In genomic region chr4:62570029-62570428, GRCm38 (mm10) we compare ENCODE assay signal across 23 mouse cellular contexts. TPM values are rescaled to one million over a fixed set of nuclear protein-coding genes. Genes with fewer than 3 reads are reported as not detected.
DNase-seq lines count a peak whose midpoint lies in the region; ATAC-seq and TF ChIP-seq lines count a peak whose summit lies in the region.
"Had no signal": no experiment of that assay in that cellular context is flagged by ENCODE, and none has a peak within 500 bp of the region (broad histone marks: within the 10 kb centered on the region; RNA-seq: fewer than 3 reads in every experiment).

No protein-coding gene starts in this region.

- no peak overlapping the region for H3K9ac ChIP-seq in heart, embryonic 13.5 days
- no peak overlapping the region for H3K9ac ChIP-seq in heart, adult 2 months (ENCODE audit: low read depth, low read length)
- no peak overlapping the region for H3K9ac ChIP-seq in intestine, embryonic 15.5 days
- no peak overlapping the region for H3K9ac ChIP-seq in intestine, embryonic 16.5 days (ENCODE audit: low read depth, low read length)
- no peak overlapping the region for H3K9ac ChIP-seq in stomach, embryonic 16.5 days (ENCODE audit: low read length)
- H3K9ac ChIP-seq: embryonic facial prominence, embryonic 12.5 days; forebrain, postnatal 0 days; hindbrain, embryonic 13.5 days; midbrain, embryonic 12.5 days had no signal

- H3K27me3 ChIP-seq in heart, embryonic 13.5 days (replicated peaks): peaks cover 74% of the 10 kb centered on the region
- 0 out of 2 replicates have a peak, but pooled peaks cover 2% of the 10 kb centered on the region for H3K27me3 ChIP-seq in heart, adult 2 months (ENCODE audit: control insufficient read depth, insufficient read depth, low read length)
- no peaks in the 10 kb centered on the region for H3K27me3 ChIP-seq in intestine, embryonic 15.5 days (replicated peaks)
- no peaks in the 10 kb centered on the region for H3K27me3 ChIP-seq in intestine, embryonic 16.5 days (replicated peaks; ENCODE audit: control insufficient read depth, insufficient read depth, low read length)
- no peaks in the 10 kb centered on the region for H3K27me3 ChIP-seq in stomach, embryonic 16.5 days (ENCODE audit: control insufficient read depth, insufficient read depth, low read length)
- H3K27me3 ChIP-seq: CH12.LX; embryonic facial prominence, embryonic 12.5 days; hindbrain, embryonic 13.5 days; midbrain, embryonic 12.5 days had no signal

- no peak overlapping the region for H3K4me3 ChIP-seq in heart, embryonic 13.5 days
- no peak overlapping the region for H3K4me3 ChIP-seq in heart, adult 2 months
- H3K4me3 ChIP-seq in intestine, embryonic 15.5 days (replicated peaks): no peak overlapping the region
- H3K4me3 ChIP-seq in intestine, embryonic 16.5 days (ENCODE audit: low read length): no peak overlapping the region
- no peak overlapping the region for H3K4me3 ChIP-seq in stomach, embryonic 16.5 days (replicated peaks; ENCODE audit: low read length)
- H3K4me3 ChIP-seq: embryonic facial prominence, embryonic 12.5 days; hindbrain, embryonic 13.5 days; midbrain, embryonic 12.5 days had no signal

- TF ChIP-seq POLR2A in heart, adult 2 months (IDR thresholded peaks at IDR 0.05; ENCODE audit: insufficient read depth, low read depth, low read length): no peak

- no peak for TF ChIP-seq CTCF in heart, adult 2 months (IDR thresholded peaks at IDR 0.05)

- 29% methylated on average over 5 of the region's 5 CpGs for WGBS in heart, embryonic 13.5 days
- WGBS in heart, adult 2 months: 58% methylated on average over 5 of the region's 5 CpGs
- 40% methylated on average over 5 of the region's 5 CpGs for WGBS in intestine, embryonic 15.5 days
- WGBS in intestine, embryonic 16.5 days: 60% methylated on average over 5 of the region's 5 CpGs
- 56% methylated on average over 5 of the region's 5 CpGs for WGBS in stomach, embryonic 16.5 days

- no peak for TF ChIP-seq EP300 in heart, adult 2 months (IDR thresholded peaks at IDR 0.05; ENCODE audit: insufficient read depth, low read depth, low read length)

- ATAC-seq in heart, embryonic 13.5 days (ENCODE audit: extremely low read depth, insufficient number of reproducible peaks, low FRiP score, low TSS enrichment): no peak
- ATAC-seq in intestine, embryonic 15.5 days: no peak
- ATAC-seq in intestine, embryonic 16.5 days: no peak
- peak; percentile 68; the same call in 1 of the 2 replicates for ATAC-seq in stomach, embryonic 16.5 days (ENCODE audit: insufficient read depth, low FRiP score)
- ATAC-seq: forebrain, postnatal 0 days had no signal

- intact Hi-C loops in heart, adult 2 months (cut with DNase I): no loop called here

- no peaks in the 10 kb centered on the region for H3K9me3 ChIP-seq in heart, embryonic 13.5 days
- H3K9me3 ChIP-seq in intestine, embryonic 15.5 days: no peaks in the 10 kb centered on the region
- no peaks in the 10 kb centered on the region for H3K9me3 ChIP-seq in intestine, embryonic 16.5 days (ENCODE audit: control insufficient read depth, low read length)
- no peaks in the 10 kb centered on the region for H3K9me3 ChIP-seq in stomach, embryonic 16.5 days (replicated peaks; ENCODE audit: control insufficient read depth, low read length)
- H3K9me3 ChIP-seq: embryonic facial prominence, embryonic 12.5 days; G1E; hindbrain, embryonic 13.5 days; midbrain, embryonic 12.5 days had no signal

- peaks cover 41% of the 10 kb centered on the region for H3K4me1 ChIP-seq in heart, embryonic 13.5 days
- peaks cover 2% of the 10 kb centered on the region for H3K4me1 ChIP-seq in heart, adult 2 months (ENCODE audit: control insufficient read depth, insufficient read depth, low read length)
- H3K4me1 ChIP-seq in intestine, embryonic 15.5 days (replicated peaks): peaks cover 7% of the 10 kb centered on the region; the same call in 1 of the 2 replicates
- peaks cover 6% of the 10 kb centered on the region for H3K4me1 ChIP-seq in intestine, embryonic 16.5 days (ENCODE audit: control insufficient read depth, insufficient read depth, low read length)
- 0 out of 2 replicates have a peak, but pooled peaks cover 3% of the 10 kb centered on the region for H3K4me1 ChIP-seq in stomach, embryonic 16.5 days (ENCODE audit: control insufficient read depth, insufficient read depth, low read length)
- H3K4me1 ChIP-seq: embryonic facial prominence, embryonic 12.5 days; hindbrain, embryonic 13.5 days; midbrain, embryonic 12.5 days had no signal

- H3K27ac ChIP-seq in heart, embryonic 13.5 days (replicated peaks): peak overlapping the region; percentile 48
- no peak overlapping the region for H3K27ac ChIP-seq in heart, adult 2 months
- peak overlapping the region; percentile 51; the same call in 1 of the 2 replicates for H3K27ac ChIP-seq in intestine, embryonic 15.5 days
- H3K27ac ChIP-seq in intestine, embryonic 16.5 days (ENCODE audit: low read length): no peak overlapping the region
- peak overlapping the region; percentile 57; the same call in 1 of the 2 replicates for H3K27ac ChIP-seq in stomach, embryonic 16.5 days (ENCODE audit: low read length)
- H3K27ac ChIP-seq: embryonic facial prominence, embryonic 12.5 days; hindbrain, embryonic 13.5 days; midbrain, embryonic 12.5 days had no signal

- H3K4me2 ChIP-seq in heart, embryonic 13.5 days: peak overlapping the region; percentile 33
- H3K4me2 ChIP-seq in intestine, embryonic 15.5 days (replicated peaks): no peak overlapping the region
- H3K4me2 ChIP-seq in intestine, embryonic 16.5 days (ENCODE audit: low read depth, low read length): no peak overlapping the region
- no peak overlapping the region for H3K4me2 ChIP-seq in stomach, embryonic 16.5 days (ENCODE audit: low read depth, low read length)
- H3K4me2 ChIP-seq: embryonic facial prominence, embryonic 12.5 days; hindbrain, embryonic 13.5 days; midbrain, embryonic 12.5 days had no signal

- DNase-seq in heart, adult 2 months: no peak
- peak; percentile 36 for DNase-seq in lung, postnatal 25 days (ENCODE audit: low spot score)
- DNase-seq in MN1 (ENCODE audit: low spot score): no peak
- DNase-seq: adrenal gland, adult 2 months; B cell, adult 2 months; cerebellum, adult 11-12 months; cerebellum, postnatal 10 days; forebrain, postnatal 0 days; gastrocnemius, postnatal 36 days; heart, postnatal 14 days; kidney, postnatal 36 days; layer of hippocampus, postnatal 36 days had no signal

- no peaks in the 10 kb centered on the region for H3K36me3 ChIP-seq in heart, embryonic 13.5 days
- no peaks in the 10 kb centered on the region for H3K36me3 ChIP-seq in heart, adult 2 months (ENCODE audit: control insufficient read depth, insufficient read depth, low read length)
- no peaks in the 10 kb centered on the region for H3K36me3 ChIP-seq in intestine, embryonic 15.5 days
- no peaks in the 10 kb centered on the region for H3K36me3 ChIP-seq in intestine, embryonic 16.5 days (ENCODE audit: control insufficient read depth, insufficient read depth, low read length)
- H3K36me3 ChIP-seq in stomach, embryonic 16.5 days (ENCODE audit: control insufficient read depth, insufficient read depth, low read length): no peaks in the 10 kb centered on the region
- H3K36me3 ChIP-seq: embryonic facial prominence, embryonic 12.5 days; G1E; hindbrain, embryonic 13.5 days; midbrain, embryonic 12.5 days had no signal

- no peaks in the 10 kb centered on the region for H3K79me2 ChIP-seq in heart, adult 2 months (replicated peaks; ENCODE audit: control insufficient read depth, insufficient read depth, low read length)

RNA-seq across cellular contexts. Expression of gene Rgs3, which starts 10.4 kb away (rescaled TPM):
- polyA plus RNA-seq in heart, embryonic 13.5 days (2015; fragmentation: Nextera tagmentation; extraction: Ambion mirVana): 62.2 and 64.8 TPM in 2 replicates
- 10 to 100 TPM; 23.5 to 33.7 TPM for total RNA-seq in heart, adult 2 months (2021)
- polyA plus RNA-seq in heart, adult 2 months (2012; rRNA removed): 48.1 and 49.4 TPM in 2 replicates
- polyA plus RNA-seq in intestine, embryonic 15.5 days (2015; fragmentation: Nextera tagmentation; extraction: Ambion mirVana): 43.5 and 46.3 TPM in 2 replicates
- 46.0 and 47.6 TPM in 2 replicates for polyA plus RNA-seq in intestine, embryonic 16.5 days (2015; fragmentation: Nextera tagmentation; extraction: Ambion mirVana)
- polyA plus RNA-seq in stomach, embryonic 16.5 days (2015; fragmentation: Nextera tagmentation; extraction: Ambion mirVana): 51.4 and 55.2 TPM in 2 replicates
- polyA plus RNA-seq: G1E had no signal

RNA-seq across cellular contexts. Expression of gene 4933430I17Rik, which starts 44.9 kb away (rescaled TPM):
- polyA plus RNA-seq in heart, embryonic 13.5 days (2015; fragmentation: Nextera tagmentation; extraction: Ambion mirVana): 0.16 and 0.76 TPM in 2 replicates
- total RNA-seq in heart, adult 2 months (2021): not detected
- not detected in 2 replicates for polyA plus RNA-seq in heart, adult 2 months (2012; rRNA removed)
- 0.15 and 0.43 TPM in 2 replicates for polyA plus RNA-seq in intestine, embryonic 15.5 days (2015; fragmentation: Nextera tagmentation; extraction: Ambion mirVana)
- polyA plus RNA-seq in intestine, embryonic 16.5 days (2015; fragmentation: Nextera tagmentation; extraction: Ambion mirVana): 0.15 and 0.33 TPM in 2 replicates
- 0.31 TPM in 1 of 2 replicates, not detected in the other for polyA plus RNA-seq in stomach, embryonic 16.5 days (2015; fragmentation: Nextera tagmentation; extraction: Ambion mirVana)
- total RNA-seq: gastrocnemius, postnatal 36 days; liver, adult 2 months; monocyte, adult 5-6 weeks had no signal
- polyA plus RNA-seq: liver, adult 2 months had no signal

RNA-seq across cellular contexts. Expression of gene Pole3, which starts 45.2 kb away (rescaled TPM):
- polyA plus RNA-seq in heart, embryonic 13.5 days (2015; fragmentation: Nextera tagmentation; extraction: Ambion mirVana): 54.6 and 54.8 TPM in 2 replicates
- total RNA-seq in heart, adult 2 months (2021): 10 to 100 TPM; 16.1 to 19.1 TPM
- 10.5 and 18.0 TPM in 2 replicates for polyA plus RNA-seq in heart, adult 2 months (2012; rRNA removed)
- 70.5 and 71.5 TPM in 2 replicates for polyA plus RNA-seq in intestine, embryonic 15.5 days (2015; fragmentation: Nextera tagmentation; extraction: Ambion mirVana)
- 57.5 and 67.5 TPM in 2 replicates for polyA plus RNA-seq in intestine, embryonic 16.5 days (2015; fragmentation: Nextera tagmentation; extraction: Ambion mirVana)
- polyA plus RNA-seq in stomach, embryonic 16.5 days (2015; fragmentation: Nextera tagmentation; extraction: Ambion mirVana): 76.0 and 77.8 TPM in 2 replicates

RNA-seq across cellular contexts. Expression of gene Alad, which starts 50.3 kb away (rescaled TPM):
- 68.6 and 84.6 TPM in 2 replicates for polyA plus RNA-seq in heart, embryonic 13.5 days (2015; fragmentation: Nextera tagmentation; extraction: Ambion mirVana)
- 10 to 100 TPM; 65.6 to 70.8 TPM for total RNA-seq in heart, adult 2 months (2021)
- polyA plus RNA-seq in heart, adult 2 months (2012; rRNA removed): 123 and 126 TPM in 2 replicates
- polyA plus RNA-seq in intestine, embryonic 15.5 days (2015; fragmentation: Nextera tagmentation; extraction: Ambion mirVana): 156 and 161 TPM in 2 replicates
- polyA plus RNA-seq in intestine, embryonic 16.5 days (2015; fragmentation: Nextera tagmentation; extraction: Ambion mirVana): 189 and 191 TPM in 2 replicates
- 144 and 150 TPM in 2 replicates for polyA plus RNA-seq in stomach, embryonic 16.5 days (2015; fragmentation: Nextera tagmentation; extraction: Ambion mirVana)

Comparison
In these comparisons a context has a peak if more than half of its experiments do, and no peak if none do; other contexts are left out.
1. H3K27ac ChIP-seq: peak in heart, embryonic 13.5 days (single experiment), intestine, embryonic 15.5 days (single experiment) and stomach, embryonic 16.5 days (single experiment); none in heart, adult 2 months (single experiment) and intestine, embryonic 16.5 days (single experiment).